Mouse (Mus musculus) MEL (cell line): ENCODE measurements at regions not wholly inside any gene's neighbourhood (a gene's known extent, or its start where the extent isn't known, plus 50 kb on each side); places are given as distances from the start of the nearest gene placed in this dataset.

Source experiments
- DNase-seq: peaks from one replicate; pipeline ENCODE4 v3.0.0; 2011; ENCODE audit warnings: low read depth, low spot score
- H3K27ac ChIP-seq: 2 replicates; pipeline ENCODE4 v1.5.1; 2012; ENCODE audit warnings: low read depth, mild to moderate bottlenecking, control low read depth, low read length, moderate library complexity; ENCODE audit not compliant: control insufficient read depth
- H3K27me3 ChIP-seq, 2 experiments: fragments of 150-350 bp in 1 of 2; sonication (generic) in 1 of 2; 2 replicates each; pipeline ENCODE4 v1.6.1; 2012; ENCODE audit warnings: low read length in 2 of 2, mild to moderate bottlenecking in 2 of 2, improper control_type of control experiment in 1 of 2, moderate library complexity in 1 of 2; ENCODE audit not compliant: insufficient read depth in 2 of 2, control insufficient read depth in 1 of 2
- H3K36me3 ChIP-seq, 2 experiments: 2 replicates each; pipeline ENCODE4 v1.6.1; 2012 to 2014; ENCODE audit warnings: low read length in 2 of 2, improper control_type of control experiment in 1 of 2, inconsistent platforms in 1 of 2, mild to moderate bottlenecking in 1 of 2; ENCODE audit not compliant: insufficient read depth in 2 of 2, control insufficient read depth in 1 of 2
- H3K4me1 ChIP-seq, 2 experiments: fragments of 150-350 bp in 1 of 2; sonication (generic) in 1 of 2; 2 replicates each; pipeline ENCODE4 v1.6.1; 2012; ENCODE audit warnings: low read length in 2 of 2, improper control_type of control experiment in 1 of 2, mild to moderate bottlenecking in 1 of 2; ENCODE audit not compliant: insufficient read depth in 2 of 2, control insufficient read depth in 1 of 2
- H3K4me3 ChIP-seq, 2 experiments: fragments of 150-350 bp in 1 of 2; sonication (generic) in 1 of 2; 2 replicates each; pipeline ENCODE4 v1.5.1; 2012; ENCODE audit warnings: low read depth in 2 of 2, low read length in 2 of 2, mild to moderate bottlenecking in 2 of 2, moderate library complexity in 2 of 2, control low read depth in 1 of 2, improper control_type of control experiment in 1 of 2; ENCODE audit not compliant: control insufficient read depth in 1 of 2, insufficient read depth in 1 of 2
- H3K79me2 ChIP-seq: 2 replicates; pipeline ENCODE4 v1.6.1; 2012; ENCODE audit warnings: mild to moderate bottlenecking, low read length, moderate library complexity; ENCODE audit not compliant: control insufficient read depth, poor library complexity, insufficient read depth
- H3K9ac ChIP-seq: 2 replicates; pipeline ENCODE4 v1.6.1; 2012; ENCODE audit warnings: low read depth, mild to moderate bottlenecking, control low read depth, low read length, moderate library complexity; ENCODE audit not compliant: control insufficient read depth, poor library complexity, severe bottlenecking
- H3K9me3 ChIP-seq: fragments of 150-350 bp; sonication (generic); replicated peaks from 2 replicates; pipeline ENCODE4 v1.6.1; 2012; ENCODE audit warnings: mild to moderate bottlenecking, low read length, improper control_type of control experiment, moderate library complexity; ENCODE audit not compliant: insufficient read depth
- CHD1 ChIP-seq: IDR thresholded peaks from 2 replicates; pipeline ENCODE4 v1.6.1; 2012; ENCODE audit warnings: low read depth, mild to moderate bottlenecking, inconsistent platforms, low read length, improper control_type of control experiment
- E2F4 ChIP-seq: IDR thresholded peaks from 2 replicates; pipeline ENCODE4 v1.6.1; 2011; ENCODE audit warnings: low read depth, low read length, improper control_type of control experiment, borderline replicate concordance
- ELF1 ChIP-seq: IDR thresholded peaks from 2 replicates; pipeline ENCODE4 v1.6.1; 2014; ENCODE audit warnings: low read depth, mild to moderate bottlenecking, inconsistent platforms, low read length, improper control_type of control experiment, moderate library complexity
- EP300 ChIP-seq, 2 experiments: IDR thresholded peaks; 2 replicates each; pipeline ENCODE4 v1.6.1; 2011; ENCODE audit warnings: improper control_type of control experiment in 2 of 2, low read length in 2 of 2, low read depth in 1 of 2, mild to moderate bottlenecking in 1 of 2
- GABPA ChIP-seq: IDR thresholded peaks from 2 replicates; pipeline ENCODE4 v1.6.1; 2012; ENCODE audit warnings: low read depth, mild to moderate bottlenecking, inconsistent platforms, low read length, improper control_type of control experiment, moderate library complexity
- GATA1 ChIP-seq: IDR thresholded peaks from 2 replicates; pipeline ENCODE4 v1.6.1; 2011; ENCODE audit warnings: low read depth, low read length, improper control_type of control experiment
- HCFC1 ChIP-seq: IDR thresholded peaks from 2 replicates; pipeline ENCODE4 v1.6.1; 2012; ENCODE audit warnings: low read depth, mild to moderate bottlenecking, inconsistent platforms, low read length, improper control_type of control experiment, moderate library complexity
- KAT2A ChIP-seq: conservative IDR thresholded peaks from 2 replicates; pipeline ENCODE4 v1.6.1; 2012; ENCODE audit warnings: low read depth, low read length, improper control_type of control experiment, inconsistent platforms
- MAFK ChIP-seq: IDR thresholded peaks from 2 replicates; pipeline ENCODE4 v1.6.1; 2011; ENCODE audit warnings: low read depth, mild to moderate bottlenecking, low read length, improper control_type of control experiment, borderline replicate concordance
- MAZ ChIP-seq: IDR thresholded peaks from 2 replicates; pipeline ENCODE4 v1.6.1; 2012; ENCODE audit warnings: low read depth, mild to moderate bottlenecking, inconsistent platforms, low read length, improper control_type of control experiment
- MYC ChIP-seq: IDR thresholded peaks from 2 replicates; pipeline ENCODE4 v1.6.1; 2011; ENCODE audit warnings: low read depth, mild to moderate bottlenecking, low read length, improper control_type of control experiment, moderate library complexity
- NELFE ChIP-seq: IDR thresholded peaks from 2 replicates; pipeline ENCODE4 v1.6.1; 2011; ENCODE audit warnings: low read depth, low read length, improper control_type of control experiment
- NRF1 ChIP-seq: IDR thresholded peaks from 2 replicates; pipeline ENCODE4 v1.6.1; 2014; ENCODE audit warnings: low read depth, mild to moderate bottlenecking, inconsistent platforms, low read length, improper control_type of control experiment, moderate library complexity; ENCODE audit not compliant: poor library complexity, insufficient read depth, severe bottlenecking
- POLR2A ChIP-seq, 2 experiments: IDR thresholded peaks; 2 replicates each; pipeline ENCODE4 v1.6.1; 2011 to 2012; ENCODE audit warnings: low read length in 2 of 2, mild to moderate bottlenecking in 2 of 2, control low read depth in 1 of 2, improper control_type of control experiment in 1 of 2, low read depth in 1 of 2, moderate library complexity in 1 of 2; ENCODE audit not compliant: control insufficient read depth in 1 of 2, insufficient read depth in 1 of 2, poor library complexity in 1 of 2
- POLR2AphosphoS2 ChIP-seq: IDR thresholded peaks from 2 replicates; pipeline ENCODE4 v1.6.1; 2011; ENCODE audit warnings: low read length, improper control_type of control experiment
- POLR2AphosphoS5 ChIP-seq: IDR thresholded peaks from 2 replicates; pipeline ENCODE4 v1.6.1; 2012; ENCODE audit warnings: low read depth, borderline replicate concordance, mild to moderate bottlenecking, inconsistent platforms, low read length, moderate library complexity, mixed read lengths
- SIN3A ChIP-seq: IDR thresholded peaks from 2 replicates; pipeline ENCODE4 v1.6.1; 2012; ENCODE audit warnings: low read length, improper control_type of control experiment, inconsistent platforms
- SMC3 ChIP-seq: IDR thresholded peaks from 2 replicates; pipeline ENCODE4 v1.6.1; 2011; ENCODE audit warnings: low read depth, low read length, improper control_type of control experiment
- TAL1 ChIP-seq: IDR thresholded peaks from 2 replicates; pipeline ENCODE4 v1.6.1; 2012; ENCODE audit warnings: mild to moderate bottlenecking, inconsistent platforms, low read length, moderate library complexity, mixed read lengths
- TBP ChIP-seq: IDR thresholded peaks from 2 replicates; pipeline ENCODE4 v1.8.0; 2011; ENCODE audit warnings: low read depth, low read length, improper control_type of control experiment
- TCF12 ChIP-seq: IDR thresholded peaks from 2 replicates; pipeline ENCODE4 v1.6.1; 2014; ENCODE audit warnings: low read depth, mild to moderate bottlenecking, inconsistent platforms, low read length, improper control_type of control experiment, moderate library complexity
- UBTF ChIP-seq: IDR thresholded peaks from 2 replicates; pipeline ENCODE4 v1.6.1; 2012; ENCODE audit warnings: low read depth, mild to moderate bottlenecking, inconsistent platforms, low read length, improper control_type of control experiment, moderate library complexity, borderline replicate concordance; ENCODE audit not compliant: insufficient read depth
- USF2 ChIP-seq, 2 experiments: IDR thresholded peaks; 2 replicates each; pipeline ENCODE4 v1.6.1; 2011 to 2012; ENCODE audit warnings: improper control_type of control experiment in 2 of 2, low read length in 2 of 2, borderline replicate concordance in 1 of 2, inconsistent platforms in 1 of 2, low read depth in 1 of 2, mild to moderate bottlenecking in 1 of 2; ENCODE audit not compliant: insufficient read depth in 1 of 2
- ZKSCAN1 ChIP-seq: IDR thresholded peaks from 2 replicates; pipeline ENCODE4 v1.6.1; 2012; ENCODE audit warnings: low read depth, mild to moderate bottlenecking, inconsistent platforms, low read length, improper control_type of control experiment, moderate library complexity
- ZMIZ1 ChIP-seq: IDR thresholded peaks from 2 replicates; pipeline ENCODE4 v1.6.1; 2012; ENCODE audit warnings: low read depth, mild to moderate bottlenecking, inconsistent platforms, low read length, improper control_type of control experiment, moderate library complexity
- ZNF384 ChIP-seq: IDR thresholded peaks from 2 replicates; pipeline ENCODE4 v1.6.1; 2012; ENCODE audit warnings: low read depth, mild to moderate bottlenecking, inconsistent platforms, low read length, improper control_type of control experiment

DNA sequence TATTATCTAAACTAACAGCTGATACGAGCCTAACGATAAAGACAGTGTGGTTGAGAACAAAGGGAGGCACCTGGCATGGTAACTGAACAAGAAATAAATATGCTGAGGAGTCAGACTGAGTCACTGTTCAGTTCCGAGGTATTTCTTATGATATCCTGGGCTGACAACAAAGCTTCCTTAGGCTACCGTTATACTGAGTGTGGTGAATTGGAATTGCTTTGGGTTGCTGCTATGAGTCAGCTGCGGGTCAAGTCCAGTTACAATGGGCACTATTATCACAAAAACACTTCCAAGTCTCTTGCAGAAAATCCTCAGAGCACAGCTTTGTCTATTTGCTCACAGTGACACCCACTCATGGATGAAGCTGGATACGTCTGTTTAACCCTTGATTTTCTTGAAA lies 199.5 kb upstream of the Tenm3 start:
- H3K79me2 ChIP-seq, result no peaks in the 10 kb centered on the region
- H3K9me3 ChIP-seq, result no peaks in the 10 kb centered on the region
- H3K36me3 ChIP-seq, result no peaks in the 10 kb centered on the region
- no peaks in the 10 kb centered on the region for H3K4me1 ChIP-seq
- no peak overlapping the region for H3K4me3 ChIP-seq
- no peak overlapping the region for H3K9ac ChIP-seq
- no peak for TF ChIP-seq GATA1
- H3K27ac ChIP-seq, result no peak overlapping the region
- H3K27me3 ChIP-seq, result no peaks in the 10 kb centered on the region
- no peak for DNase-seq

DNA sequence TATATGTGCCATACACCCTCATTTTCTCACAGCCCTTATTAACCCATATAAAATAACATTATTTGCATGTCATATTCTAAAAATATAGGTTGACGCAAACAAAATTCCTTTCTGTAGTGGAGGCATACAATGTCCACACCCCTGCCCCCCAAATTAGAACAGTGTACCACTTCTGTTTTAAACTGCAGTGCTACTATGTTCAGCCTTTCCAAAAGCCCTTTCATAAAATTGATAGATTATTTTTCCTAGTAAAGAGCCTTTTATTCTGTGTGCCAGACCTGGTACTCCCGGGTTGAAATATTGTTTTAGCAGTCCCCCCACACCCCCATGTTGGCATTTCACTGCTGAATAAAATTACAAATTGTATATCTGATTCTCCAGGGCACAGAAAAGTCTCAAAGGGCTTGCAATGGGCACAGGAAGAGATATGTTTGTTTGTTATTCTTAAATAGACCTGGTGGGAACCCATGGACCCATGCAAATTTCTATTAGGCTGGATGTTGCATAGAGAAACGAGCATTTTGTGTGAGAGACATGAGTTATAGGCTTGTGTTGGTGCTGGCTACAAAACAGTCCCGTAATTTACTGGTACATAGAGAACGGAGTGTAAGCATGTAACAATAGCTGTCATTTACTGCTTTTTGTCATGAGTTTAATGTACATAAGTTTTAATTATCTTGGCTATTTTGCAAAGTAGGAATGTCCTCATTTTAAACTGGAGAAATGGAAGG lies 192.4 kb upstream of the Tenm3 start:
- Histone ChIP-seq H3K79me2 (no peaks in the 10 kb centered on the region), H3K9me3 (no peaks in the 10 kb centered on the region), H3K9ac (no peak overlapping the region), H3K36me3 (no peaks in the 10 kb centered on the region), H3K27ac (no peak overlapping the region), H3K27me3 (no peaks in the 10 kb centered on the region; a peak in 1 of 4 replicates), H3K4me3 (no peak overlapping the region), H3K4me1 (no peaks in the 10 kb centered on the region)
- TF ChIP-seq KAT2A, result no peak
- no peak for TF ChIP-seq TAL1
- TF ChIP-seq POLR2A (IDR thresholded peaks at IDR 0.05; ENCODE audit: control insufficient read depth in 1 of 2, insufficient read depth in 1 of 2, low read depth in 1 of 2, low read length in 2 of 2, poor library complexity in 1 of 2), result no peak
- no peak for TF ChIP-seq ZKSCAN1
- no peak for TF ChIP-seq NRF1
- no peak for TF ChIP-seq NELFE
- TF ChIP-seq ZNF384, result no peak
- TF ChIP-seq ZMIZ1, result no peak
- no peak for TF ChIP-seq POLR2AphosphoS5
- TF ChIP-seq MAFK, result no peak
- no peak for DNase-seq

DNA sequence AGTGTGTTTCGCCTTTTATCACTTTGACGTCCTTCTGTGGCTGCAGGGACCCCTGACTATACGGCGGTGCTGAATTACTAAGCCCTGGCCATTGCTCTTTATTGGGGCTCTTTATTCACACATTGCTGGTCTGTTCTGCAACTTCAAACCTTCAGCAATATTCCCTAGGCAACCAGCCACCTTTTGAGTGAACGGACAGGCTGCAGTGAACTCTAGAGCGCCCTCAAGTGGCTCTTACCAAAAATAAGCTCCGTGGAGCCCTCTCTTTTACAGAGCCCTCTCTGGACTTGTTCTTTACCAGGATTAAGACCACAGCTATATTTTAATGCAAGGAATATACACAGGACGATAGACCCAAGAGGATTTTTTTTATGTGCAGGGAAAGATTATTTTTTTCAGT lies 191.8 kb upstream of the Tenm3 start:
- no peaks in the 10 kb centered on the region for H3K36me3 ChIP-seq

More for the DNA sequence above, 191.8 kb upstream of the Tenm3 start:
- H3K79me2 ChIP-seq, result no peaks in the 10 kb centered on the region
- H3K9ac ChIP-seq, result no peak overlapping the region
- no peaks in the 10 kb centered on the region for H3K9me3 ChIP-seq
- DNase-seq, result no peak
- no peaks in the 10 kb centered on the region; a peak in 1 of 4 replicates for H3K27me3 ChIP-seq
- H3K4me3 ChIP-seq, result no peak overlapping the region
- TF ChIP-seq NELFE (no peak), MYC (no peak), SIN3A (no peak), POLR2AphosphoS2 (no peak), GABPA (no peak), HCFC1 (no peak), TCF12 (no peak), MAZ (no peak), SMC3 (no peak), USF2 (IDR thresholded peaks at IDR 0.05; ENCODE audit: borderline replicate concordance in 1 of 2, insufficient read depth in 1 of 2, low read depth in 1 of 2, low read length in 2 of 2) (no peak), TAL1 (no peak), ELF1 (no peak), E2F4 (no peak), EP300 (IDR thresholded peaks at IDR 0.05; ENCODE audit: low read depth in 1 of 2, low read length in 2 of 2) (no peak), GATA1 (no peak), CHD1 (no peak), TBP (no peak), UBTF (no peak)
- no peaks in the 10 kb centered on the region for H3K4me1 ChIP-seq
- H3K27ac ChIP-seq, result no peak overlapping the region
